In genomic region chr11:78164604-78164923, GRCm38 (mm10) we compare ENCODE assay signal across 7 mouse cellular contexts. TPM values are rescaled to one million over a fixed set of nuclear protein-coding genes. Genes with fewer than 3 reads are reported as not detected.
DNase-seq lines count a peak whose midpoint lies in the region; ATAC-seq and TF ChIP-seq lines count a peak whose summit lies in the region.

No protein-coding gene starts in this region.

- no peak for DNase-seq in testis, postnatal 10 days (ENCODE audit: low spot score)
- no peak for DNase-seq in stomach, postnatal 0 days (ENCODE audit: low spot score)
- DNase-seq in cerebellum, adult 9-11 months = no peak

- no peak for TF ChIP-seq POLR2A in testis, adult 2 months (IDR thresholded peaks at IDR 0.05; ENCODE audit: control insufficient read depth, low read depth, low read length)

- WGBS in forebrain, embryonic 12.5 days = under 1% methylated on average over 14 of the region's 14 CpGs
- WGBS in limb, embryonic 13.5 days = 0% methylated on average over 14 of the region's 14 CpGs
- WGBS in stomach, postnatal 0 days = 0% methylated on average over 14 of the region's 14 CpGs

- 0 out of 2 replicates have a peak, but pooled peaks have one; percentile 0 for ATAC-seq in forebrain, embryonic 12.5 days (ENCODE audit: low FRiP score)
- ATAC-seq in limb, embryonic 13.5 days (ENCODE audit: low FRiP score, low read depth) = no peak
- ATAC-seq in stomach, postnatal 0 days (ENCODE audit: low FRiP score, low TSS enrichment) = no peak
- ATAC-seq in monocyte, adult 5-6 weeks (replicated peaks; ENCODE audit: insufficient number of reproducible peaks, low FRiP score, low TSS enrichment, poor library complexity, severe bottlenecking) = no peak

- no peaks in the 10 kb centered on the region for H3K36me3 ChIP-seq in testis, adult 2 months (ENCODE audit: control insufficient read depth, insufficient read depth, low read length)
- H3K36me3 ChIP-seq in forebrain, embryonic 12.5 days (replicated peaks) = peaks cover 34% of the 10 kb centered on the region
- H3K36me3 ChIP-seq in limb, embryonic 13.5 days = peaks cover 37% of the 10 kb centered on the region
- peaks cover 14% of the 10 kb centered on the region for H3K36me3 ChIP-seq in stomach, postnatal 0 days (ENCODE audit: control insufficient read depth, insufficient read depth, low read length)

- H3K9ac ChIP-seq in forebrain, embryonic 12.5 days = peak overlapping the region; percentile 99
- H3K9ac ChIP-seq in limb, embryonic 13.5 days = peak overlapping the region; percentile 99
- H3K9ac ChIP-seq in stomach, postnatal 0 days (ENCODE audit: low read length) = peak overlapping the region; percentile 93

- H3K4me3 ChIP-seq in testis, adult 2 months (ENCODE audit: control insufficient read depth, low read depth, low read length) = peak overlapping the region; percentile 94
- H3K4me3 ChIP-seq in forebrain, embryonic 12.5 days (replicated peaks) = peak overlapping the region; percentile 99
- peak overlapping the region; percentile 100 for H3K4me3 ChIP-seq in limb, embryonic 13.5 days
- H3K4me3 ChIP-seq in stomach, postnatal 0 days (ENCODE audit: low read depth, low read length) = peak overlapping the region; percentile 88

- TF ChIP-seq EP300 in stomach, postnatal 0 days (optimal IDR thresholded peaks at IDR 0.05) = no peak

- no peak for TF ChIP-seq CTCF in testis, adult 2 months (IDR thresholded peaks at IDR 0.05; ENCODE audit: control insufficient read depth, insufficient read depth, insufficient replicate concordance, low read depth, low read length)
- no peak for TF ChIP-seq CTCF in stomach, postnatal 0 days (IDR thresholded peaks at IDR 0.05; ENCODE audit: low read depth)

- H3K27ac ChIP-seq in testis, adult 2 months (ENCODE audit: control insufficient read depth, insufficient read depth, low read depth, low read length) = no peak overlapping the region
- peak overlapping the region; percentile 99 for H3K27ac ChIP-seq in forebrain, embryonic 12.5 days
- H3K27ac ChIP-seq in limb, embryonic 13.5 days = peak overlapping the region; percentile 100
- H3K27ac ChIP-seq in stomach, postnatal 0 days (replicated peaks) = peak overlapping the region; percentile 97

- H3K4me2 ChIP-seq in forebrain, embryonic 12.5 days = peak overlapping the region; percentile 84
- peak overlapping the region; percentile 91 for H3K4me2 ChIP-seq in limb, embryonic 13.5 days (replicated peaks)
- H3K4me2 ChIP-seq in stomach, postnatal 0 days (replicated peaks; ENCODE audit: low read depth) = peak overlapping the region; percentile 89

- peaks cover 28% of the 10 kb centered on the region for H3K4me1 ChIP-seq in testis, adult 2 months (ENCODE audit: control insufficient read depth, insufficient read depth, low read length)
- H3K4me1 ChIP-seq in forebrain, embryonic 12.5 days = peaks cover 31% of the 10 kb centered on the region
- peaks cover 49% of the 10 kb centered on the region for H3K4me1 ChIP-seq in limb, embryonic 13.5 days
- peaks cover 8% of the 10 kb centered on the region for H3K4me1 ChIP-seq in stomach, postnatal 0 days (replicated peaks; ENCODE audit: control insufficient read depth, insufficient read depth)

- H3K9me3 ChIP-seq in forebrain, embryonic 12.5 days = no peaks in the 10 kb centered on the region
- H3K9me3 ChIP-seq in limb, embryonic 13.5 days = no peaks in the 10 kb centered on the region
- no peaks in the 10 kb centered on the region for H3K9me3 ChIP-seq in stomach, postnatal 0 days (ENCODE audit: control insufficient read depth, low read length)

- no peaks in the 10 kb centered on the region for H3K27me3 ChIP-seq in testis, adult 2 months (ENCODE audit: control insufficient read depth, insufficient read depth, low read length)
- H3K27me3 ChIP-seq in forebrain, embryonic 12.5 days = peaks cover 5% of the 10 kb centered on the region; the same call in 1 of the 2 replicates
- H3K27me3 ChIP-seq in limb, embryonic 13.5 days = no peaks in the 10 kb centered on the region
- H3K27me3 ChIP-seq in stomach, postnatal 0 days (ENCODE audit: control insufficient read depth, insufficient read depth, low read length) = no peaks in the 10 kb centered on the region

RNA-seq across cellular contexts. Expression of gene Traf4, which starts 0.8 kb away (rescaled TPM):
- 9.5 and 12.5 TPM in 2 replicates for polyA plus RNA-seq in testis, adult 2 months (2012; rRNA removed)
- 121 and 127 TPM in 2 replicates for polyA plus RNA-seq in forebrain, embryonic 12.5 days (2016; fragmentation: Nextera tagmentation; extraction: Ambion mirVana)
- 108 and 109 TPM in 2 replicates for polyA plus RNA-seq in limb, embryonic 13.5 days (2015; fragmentation: Nextera tagmentation; extraction: Ambion mirVana)
- 22.4 and 26.9 TPM in 2 replicates for polyA plus RNA-seq in stomach, postnatal 0 days (2015; fragmentation: Nextera tagmentation; extraction: Ambion mirVana)
- 3.6 to 4.9 TPM (median 3.6 TPM) in 3 replicates for total RNA-seq in monocyte, adult 5-6 weeks (2017)

RNA-seq across cellular contexts. Expression of gene Nek8, which starts 11.9 kb away (rescaled TPM):
- polyA plus RNA-seq in testis, adult 2 months (2012; rRNA removed) = 22.2 and 22.3 TPM in 2 replicates
- 8.8 and 9.4 TPM in 2 replicates for polyA plus RNA-seq in forebrain, embryonic 12.5 days (2016; fragmentation: Nextera tagmentation; extraction: Ambion mirVana)
- polyA plus RNA-seq in limb, embryonic 13.5 days (2015; fragmentation: Nextera tagmentation; extraction: Ambion mirVana) = 20.1 and 20.7 TPM in 2 replicates
- polyA plus RNA-seq in stomach, postnatal 0 days (2015; fragmentation: Nextera tagmentation; extraction: Ambion mirVana) = 6.4 and 7.4 TPM in 2 replicates
- total RNA-seq in monocyte, adult 5-6 weeks (2017) = 2.5 to 4.3 TPM (median 2.8 TPM) in 3 replicates

RNA-seq across cellular contexts. Expression of gene Tlcd1, which starts 11.9 kb away (rescaled TPM):
- 65.1 and 73.7 TPM in 2 replicates for polyA plus RNA-seq in testis, adult 2 months (2012; rRNA removed)
- 5.5 and 6.9 TPM in 2 replicates for polyA plus RNA-seq in forebrain, embryonic 12.5 days (2016; fragmentation: Nextera tagmentation; extraction: Ambion mirVana)
- 13.5 and 14.1 TPM in 2 replicates for polyA plus RNA-seq in limb, embryonic 13.5 days (2015; fragmentation: Nextera tagmentation; extraction: Ambion mirVana)
- polyA plus RNA-seq in stomach, postnatal 0 days (2015; fragmentation: Nextera tagmentation; extraction: Ambion mirVana) = 41.3 and 45.6 TPM in 2 replicates
- 2.5 to 4.6 TPM (median 2.9 TPM) in 3 replicates for total RNA-seq in monocyte, adult 5-6 weeks (2017)

RNA-seq across cellular contexts. Expression of gene Rpl23a, which starts 18.8 kb away (rescaled TPM):
- polyA plus RNA-seq in testis, adult 2 months (2012; rRNA removed) = 125 and 137 TPM in 2 replicates
- polyA plus RNA-seq in forebrain, embryonic 12.5 days (2016; fragmentation: Nextera tagmentation; extraction: Ambion mirVana) = 931 and 997 TPM in 2 replicates
- 1,373 and 1,384 TPM in 2 replicates for polyA plus RNA-seq in limb, embryonic 13.5 days (2015; fragmentation: Nextera tagmentation; extraction: Ambion mirVana)
- polyA plus RNA-seq in stomach, postnatal 0 days (2015; fragmentation: Nextera tagmentation; extraction: Ambion mirVana) = 1,145 and 1,168 TPM in 2 replicates
- total RNA-seq in monocyte, adult 5-6 weeks (2017) = 1,700 to 2,580 TPM (median 2,203 TPM) in 3 replicates

RNA-seq across cellular contexts. Expression of gene Rab34, which starts 23.7 kb away (rescaled TPM):
- polyA plus RNA-seq in testis, adult 2 months (2012; rRNA removed) = 10.4 and 13.2 TPM in 2 replicates
- polyA plus RNA-seq in forebrain, embryonic 12.5 days (2016; fragmentation: Nextera tagmentation; extraction: Ambion mirVana) = 44.5 and 49.8 TPM in 2 replicates
- 171 and 185 TPM in 2 replicates for polyA plus RNA-seq in limb, embryonic 13.5 days (2015; fragmentation: Nextera tagmentation; extraction: Ambion mirVana)
- polyA plus RNA-seq in stomach, postnatal 0 days (2015; fragmentation: Nextera tagmentation; extraction: Ambion mirVana) = 59.0 and 61.4 TPM in 2 replicates
- total RNA-seq in monocyte, adult 5-6 weeks (2017) = not detected in 3 replicates
